Mouse (Mus musculus): ENCODE data around the gene Bsx. TPM values are rescaled to one million over a fixed set of nuclear protein-coding genes. Genes with fewer than 3 reads are reported as not detected.

Gene Bsx
- total and polyA plus RNA-seq, 3 experiments, result not detected

DNA sequence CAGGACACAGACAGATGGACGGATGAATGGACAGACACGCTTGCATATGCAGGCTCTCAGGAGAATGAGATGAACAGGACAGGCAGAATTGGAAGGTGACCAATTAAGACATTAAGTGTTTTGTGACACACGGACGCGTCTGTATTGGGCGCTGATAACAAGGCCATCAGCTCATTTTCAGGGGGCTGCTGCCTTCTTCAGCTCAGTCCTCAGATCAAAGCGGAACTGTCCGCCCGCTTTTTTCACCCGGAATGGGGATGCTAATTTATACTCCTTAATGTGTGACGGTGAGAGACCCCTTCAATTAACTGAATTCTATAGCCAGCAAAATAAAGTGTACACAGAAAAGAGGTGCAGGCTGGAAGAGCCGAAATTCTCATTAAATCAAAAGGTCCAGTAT, 15.5 kb downstream of the Bsx start:
- no peaks in the 10 kb centered on the region for H3K9me3 ChIP-seq (replicated peaks; ENCODE audit: insufficient read depth, low read length)
- no peak overlapping the region for H3K27ac ChIP-seq (ENCODE audit: control insufficient read depth, low read depth, low read length)

DNA sequence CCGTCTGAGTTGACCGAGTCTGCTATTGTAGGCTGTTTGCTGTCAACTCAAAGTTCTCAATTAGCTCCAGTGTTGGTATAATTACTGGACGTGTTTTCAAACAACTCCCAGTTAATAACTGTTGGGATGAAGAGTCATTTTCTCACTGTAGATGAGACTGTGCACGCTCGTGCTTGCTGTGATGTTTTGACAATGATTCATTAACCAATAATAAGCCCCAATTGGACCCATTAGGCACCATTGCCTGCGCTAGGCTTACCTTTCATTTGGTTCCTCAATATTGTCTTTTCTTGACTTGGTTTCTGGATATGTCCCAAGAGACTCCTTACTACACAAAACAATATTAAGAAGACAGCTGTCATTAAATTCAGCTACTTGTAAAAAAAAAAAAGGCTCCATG, 18.5 kb downstream of the Bsx start:
- Histone ChIP-seq H3K4me1 (ENCODE audit: control insufficient read depth in 1 of 2, insufficient read depth in 2 of 2, low read length in 2 of 2) (no peaks in the 10 kb centered on the region), H3K79me2 (ENCODE audit: control insufficient read depth, insufficient read depth, low read length, poor library complexity) (no peaks in the 10 kb centered on the region), H3K9ac (ENCODE audit: control insufficient read depth, low read depth, low read length, poor library complexity, severe bottlenecking) (no peak overlapping the region), H3K9me3 (replicated peaks; ENCODE audit: insufficient read depth, low read length) (no peaks in the 10 kb centered on the region), H3K27ac (ENCODE audit: control insufficient read depth, low read depth, low read length) (no peak overlapping the region), H3K4me3 (ENCODE audit: control insufficient read depth in 1 of 2, insufficient read depth in 1 of 2, low read depth in 2 of 2, low read length in 2 of 2) (no peak overlapping the region), H3K27me3 (ENCODE audit: control insufficient read depth in 1 of 2, insufficient read depth in 2 of 2, low read length in 2 of 2) (peaks cover 0 to 3% of the 10 kb centered on the region in 2 experiments; a peak in 2 of 4 replicates), H3K36me3 (ENCODE audit: control insufficient read depth in 1 of 2, insufficient read depth in 2 of 2, low read length in 2 of 2) (no peaks in the 10 kb centered on the region)
- TF ChIP-seq MXI1 (IDR thresholded peaks at IDR 0.05; ENCODE audit: low read depth, low read length), result no peak
- TF ChIP-seq TBP (IDR thresholded peaks at IDR 0.05; ENCODE audit: low read depth, low read length), result no peak
- TF ChIP-seq ZKSCAN1 (IDR thresholded peaks at IDR 0.05; ENCODE audit: low read depth, low read length), result no peak
- no peak for TF ChIP-seq NRF1 (IDR thresholded peaks at IDR 0.05; ENCODE audit: insufficient read depth, low read depth, low read length, poor library complexity, severe bottlenecking)
- no peak for TF ChIP-seq E2F4 (IDR thresholded peaks at IDR 0.05; ENCODE audit: borderline replicate concordance, low read depth, low read length)
- TF ChIP-seq CHD2 (IDR thresholded peaks at IDR 0.05; ENCODE audit: low read length), result no peak
- TF ChIP-seq POLR2AphosphoS5 (IDR thresholded peaks at IDR 0.05; ENCODE audit: borderline replicate concordance, low read depth, low read length), result no peak
- TF ChIP-seq BHLHE40 (IDR thresholded peaks at IDR 0.05; ENCODE audit: borderline replicate concordance, low read depth, low read length), result no peak
- TF ChIP-seq MYC (IDR thresholded peaks at IDR 0.05; ENCODE audit: low read depth, low read length), result no peak
- TF ChIP-seq RAD21 (IDR thresholded peaks at IDR 0.05; ENCODE audit: low read depth, low read length), result no peak
- no peak for TF ChIP-seq GABPA (IDR thresholded peaks at IDR 0.05; ENCODE audit: low read depth, low read length)
- TF ChIP-seq TAL1 (IDR thresholded peaks at IDR 0.05; ENCODE audit: low read length), result no peak
- no peak for TF ChIP-seq POLR2AphosphoS2 (IDR thresholded peaks at IDR 0.05; ENCODE audit: low read length)
- no peak for TF ChIP-seq GATA1 (IDR thresholded peaks at IDR 0.05; ENCODE audit: low read depth, low read length)
- TF ChIP-seq KAT2A (conservative IDR thresholded peaks at IDR 0.05; ENCODE audit: low read depth, low read length), result no peak
- DNase-seq (ENCODE audit: low read depth, low spot score), result no peak

More for the DNA sequence above, 15.5 kb downstream of the Bsx start:
- no peaks in the 10 kb centered on the region for H3K79me2 ChIP-seq (ENCODE audit: control insufficient read depth, insufficient read depth, low read length, poor library complexity)
- DNase-seq (ENCODE audit: low read depth, low spot score), result no peak
- no peak overlapping the region for H3K9ac ChIP-seq (ENCODE audit: control insufficient read depth, low read depth, low read length, poor library complexity, severe bottlenecking)
- peaks cover 0 to 3% of the 10 kb centered on the region in 2 experiments; a peak in 2 of 4 replicates for H3K27me3 ChIP-seq (ENCODE audit: control insufficient read depth in 1 of 2, insufficient read depth in 2 of 2, low read length in 2 of 2)
- TF ChIP-seq UBTF (IDR thresholded peaks at IDR 0.05; ENCODE audit: borderline replicate concordance, insufficient read depth, low read depth, low read length) (no peak), MYC (IDR thresholded peaks at IDR 0.05; ENCODE audit: low read depth, low read length) (no peak), MAX (IDR thresholded peaks at IDR 0.05; ENCODE audit: low read length) (no peak), POLR2AphosphoS5 (IDR thresholded peaks at IDR 0.05; ENCODE audit: borderline replicate concordance, low read depth, low read length) (no peak), SIN3A (IDR thresholded peaks at IDR 0.05; ENCODE audit: low read length) (no peak), ELF1 (IDR thresholded peaks at IDR 0.05; ENCODE audit: low read depth, low read length) (no peak), GABPA (IDR thresholded peaks at IDR 0.05; ENCODE audit: low read depth, low read length) (no peak), EP300 (IDR thresholded peaks at IDR 0.05; ENCODE audit: low read depth in 1 of 2, low read length in 2 of 2) (no peak), USF2 (IDR thresholded peaks at IDR 0.05; ENCODE audit: borderline replicate concordance in 1 of 2, insufficient read depth in 1 of 2, low read depth in 1 of 2, low read length in 2 of 2) (no peak), MYB (IDR thresholded peaks at IDR 0.05; ENCODE audit: low read depth, low read length) (no peak), GATA1 (IDR thresholded peaks at IDR 0.05; ENCODE audit: low read depth, low read length) (no peak), RCOR1 (IDR thresholded peaks at IDR 0.05; ENCODE audit: low read depth, low read length) (no peak), ETS1 (IDR thresholded peaks at IDR 0.05; ENCODE audit: low read depth, low read length) (no peak), CHD1 (IDR thresholded peaks at IDR 0.05; ENCODE audit: low read depth, low read length) (no peak)
- H3K36me3 ChIP-seq (ENCODE audit: control insufficient read depth in 1 of 2, insufficient read depth in 2 of 2, low read length in 2 of 2), result no peaks in the 10 kb centered on the region
- H3K4me1 ChIP-seq (ENCODE audit: control insufficient read depth in 1 of 2, insufficient read depth in 2 of 2, low read length in 2 of 2), result no peaks in the 10 kb centered on the region
- no peak overlapping the region for H3K4me3 ChIP-seq (ENCODE audit: control insufficient read depth in 1 of 2, insufficient read depth in 1 of 2, low read depth in 2 of 2, low read length in 2 of 2)
